Mouse (Mus musculus): Measurements from ENCODE around the gene Mkln1. TPM values are rescaled to one million over a fixed set of nuclear protein-coding genes. Genes with fewer than 3 reads are reported as not detected.

Gene Mkln1
- polyA plus RNA-seq, 1 experiment from 2014 or later = 126 TPM

DNA sequence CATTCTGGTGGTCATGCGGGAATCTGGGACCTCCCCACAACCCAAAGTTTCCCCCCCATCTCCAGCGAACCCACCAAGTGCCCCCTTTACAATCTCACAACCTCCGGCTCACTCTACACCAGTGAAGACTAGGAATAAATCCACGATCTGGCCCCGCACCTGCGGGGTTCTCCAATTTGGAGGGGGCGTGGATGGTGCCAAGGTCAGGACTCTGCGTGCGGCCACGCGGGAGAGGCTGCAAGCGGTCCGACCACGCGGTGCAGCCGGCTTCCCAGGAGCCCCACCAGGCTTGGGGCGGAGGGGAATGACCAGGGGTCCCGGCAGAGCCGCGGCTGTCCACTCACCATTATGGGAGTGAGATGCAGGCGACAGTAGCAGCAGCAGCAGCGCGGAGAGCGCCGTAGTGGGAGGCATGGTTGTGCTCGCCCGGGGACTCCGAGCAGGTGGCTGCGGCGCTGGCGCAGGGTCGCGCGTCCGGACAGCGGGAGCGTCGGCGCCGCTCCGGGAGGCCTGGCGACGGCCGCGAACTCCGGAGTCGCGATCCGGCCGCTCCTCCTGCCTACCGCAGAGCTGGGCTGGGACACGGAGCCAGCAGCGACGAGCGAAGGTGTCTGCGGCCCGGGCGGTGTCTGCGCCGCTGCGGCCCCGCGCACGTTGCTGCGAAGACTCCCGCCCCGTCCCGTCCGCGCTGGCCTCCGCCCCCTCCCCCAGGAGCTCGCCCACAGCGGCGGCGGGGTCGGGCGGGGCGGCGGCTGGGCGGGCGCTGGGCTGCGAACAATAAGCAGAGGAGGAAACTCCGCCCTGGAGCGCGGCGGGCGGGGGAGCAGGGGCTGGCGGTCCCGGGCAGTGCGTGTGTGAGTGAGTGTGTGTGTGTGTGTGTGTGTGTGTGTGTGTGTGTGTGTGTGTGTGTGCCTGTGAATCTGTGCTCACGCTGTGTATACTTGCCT lies 165.0 kb downstream of the Mkln1 start, which contains the start of gene Podxl:
Gene Podxl (minus strand): TSS at position 747 of the 947 bp plus-strand sequence.
- ATAC-seq (replicated peaks) = peak; percentile 82
- Histone ChIP-seq H3K4me1 (peaks cover 35% of the 10 kb centered on the region), H3K4me3 (peak within 1 kb of the TSS; percentile 73), H3K27me3 (replicated peaks) (no peaks in the 10 kb centered on the region), H3K27ac (peak within 1 kb of the TSS; percentile 66), H3K9me3 (no peaks in the 10 kb centered on the region), H3K9ac (peak within 1 kb of the TSS; percentile 72), H3K36me3 (replicated peaks) (no peaks in the 10 kb centered on the region), H3K4me2 (peak within 1 kb of the TSS; percentile 90)
- under 1% methylated on average over 71 of the region's 91 CpGs for WGBS

DNA sequence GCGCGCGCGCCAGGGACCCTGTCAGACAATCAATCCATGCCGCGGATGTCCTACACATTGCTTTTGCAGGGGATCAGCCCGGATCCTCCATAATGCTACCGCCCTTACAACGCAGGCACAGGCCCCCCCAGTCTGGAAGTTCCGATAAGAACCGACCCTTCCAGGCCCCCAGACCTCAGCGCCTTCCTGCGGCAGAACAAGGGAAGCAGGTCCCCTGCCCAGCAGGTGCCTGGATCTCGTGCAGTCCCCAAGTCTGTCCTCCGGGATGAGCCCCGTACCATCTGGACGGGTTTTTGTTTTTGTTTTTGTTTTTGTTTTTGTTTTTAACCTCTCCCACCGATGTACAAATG lies 165.6 kb downstream of the Mkln1 start:
- peaks cover 35% of the 10 kb centered on the region for H3K4me1 ChIP-seq
- WGBS = 1% methylated on average over 18 of the region's 18 CpGs
- H3K36me3 ChIP-seq (replicated peaks) = no peaks in the 10 kb centered on the region
- peak overlapping the region; percentile 72 for H3K9ac ChIP-seq
- H3K27ac ChIP-seq = peak overlapping the region; percentile 66
- H3K27me3 ChIP-seq (replicated peaks) = no peaks in the 10 kb centered on the region
- no peaks in the 10 kb centered on the region for H3K9me3 ChIP-seq
- ATAC-seq (replicated peaks) = peak; percentile 59
- peak overlapping the region; percentile 73 for H3K4me3 ChIP-seq
- peak overlapping the region; percentile 90 for H3K4me2 ChIP-seq

DNA sequence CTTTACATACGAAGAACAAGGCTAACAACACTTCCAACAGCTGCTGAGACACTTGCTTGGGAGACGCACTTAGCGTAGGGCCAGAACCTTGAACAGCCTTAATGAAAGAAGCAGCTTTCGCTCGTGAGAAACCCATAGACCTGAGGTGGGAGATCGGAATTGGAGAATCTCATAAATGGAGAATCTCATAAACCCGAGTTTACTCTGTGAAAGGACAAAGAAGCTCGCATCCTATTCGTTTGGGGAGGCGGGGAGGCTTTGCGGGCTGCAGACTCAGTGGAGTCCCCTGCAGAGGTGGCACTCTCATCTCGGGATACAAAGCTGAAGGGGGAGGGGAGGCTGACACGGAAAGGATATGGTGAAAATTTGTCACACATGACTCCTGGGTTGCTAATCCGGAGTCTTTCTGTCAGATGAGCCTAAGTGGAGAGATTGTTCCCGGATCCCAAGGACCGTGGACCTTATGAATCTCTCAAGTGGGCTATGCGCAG lies 166.4 kb downstream of the Mkln1 start:
- Histone ChIP-seq H3K27me3 (replicated peaks) (no peaks in the 10 kb centered on the region), H3K4me1 (peaks cover 31% of the 10 kb centered on the region), H3K27ac (no peak overlapping the region), H3K9ac (peak overlapping the region; percentile 4; the same call in 1 of the 2 replicates), H3K36me3 (replicated peaks) (no peaks in the 10 kb centered on the region), H3K4me2 (peak overlapping the region; percentile 90), H3K9me3 (no peaks in the 10 kb centered on the region), H3K4me3 (peak overlapping the region; percentile 73)
- WGBS = 2% methylated on average over 17 of the region's 17 CpGs
- ATAC-seq (replicated peaks) = no peak

Other genes with a start within 250 kb of the Mkln1 start
- 12.0 and 12.3 TPM in 2 replicates for gene Podxl, start 165.2 kb downstream of the Mkln1 start, polyA plus RNA-seq (2015; fragmentation: Nextera tagmentation; extraction: Ambion mirVana)